Mouse (Mus musculus): Measurements from ENCODE around the gene Atp8b5. TPM values are rescaled to one million over a fixed set of nuclear protein-coding genes. Genes with fewer than 3 reads are reported as not detected.

Gene Atp8b5
- total and polyA plus RNA-seq, 2 experiments from 2014 or later = 0.44 to 2.4 TPM

DNA sequence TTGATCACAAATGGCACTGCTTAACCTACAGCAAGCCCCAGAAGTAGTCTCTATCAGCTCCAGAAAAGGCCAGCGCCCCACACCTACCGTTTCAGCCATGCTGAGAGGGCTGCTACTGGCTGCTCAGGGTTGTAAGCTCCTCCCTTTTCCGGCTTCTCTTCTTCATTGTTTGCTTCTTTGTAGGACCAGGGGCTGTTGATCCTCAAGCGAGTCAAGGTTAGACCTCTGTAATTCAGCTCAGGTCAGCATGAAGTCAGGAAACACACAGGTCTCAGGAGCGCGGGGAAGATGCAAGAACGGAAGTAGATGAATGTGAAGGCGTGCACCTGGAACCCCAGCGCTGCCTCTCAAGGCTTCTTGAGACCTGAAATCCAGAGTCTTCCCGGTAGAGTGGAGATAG lies 137.7 kb downstream of the Atp8b5 start:
- no peak overlapping the region for H3K4me2 ChIP-seq (ENCODE audit: low read depth, low read length)
- WGBS = 88% methylated on average over 10 of the region's 10 CpGs
- TF ChIP-seq CTCF (IDR thresholded peaks at IDR 0.05; ENCODE audit: low read depth) = no peak
- DNase-seq (ENCODE audit: low spot score) (no peak), ATAC-seq (no peak)
- 0 out of 2 replicates have a peak overlapping the region, but pooled peaks have one; percentile 97 for H3K27ac ChIP-seq
- H3K4me1 ChIP-seq (ENCODE audit: insufficient read depth, low read length) = peaks cover 21% of the 10 kb centered on the region; the same call in 1 of the 2 replicates
- no peak overlapping the region for H3K4me3 ChIP-seq (ENCODE audit: low read length)
- no peaks in the 10 kb centered on the region for H3K27me3 ChIP-seq (ENCODE audit: insufficient read depth, low read length)
- H3K9ac ChIP-seq (replicated peaks; ENCODE audit: low read length) = no peak overlapping the region
- no peaks in the 10 kb centered on the region for H3K36me3 ChIP-seq (ENCODE audit: insufficient read depth, low read length)
- no peaks in the 10 kb centered on the region for H3K9me3 ChIP-seq (ENCODE audit: low read length)

GRCm38 (mm10) chr4:43406162-43406971 lies 139.4 kb downstream of the Atp8b5 start:
- H3K36me3 ChIP-seq (ENCODE audit: insufficient read depth, low read length) = no peaks in the 10 kb centered on the region
- peak overlapping the region; percentile 74 for H3K4me2 ChIP-seq (ENCODE audit: low read depth, low read length)
- peak; percentile 97 for ATAC-seq
- 1% methylated on average over 28 of the region's 28 CpGs for WGBS
- peak overlapping the region; percentile 59 for H3K4me3 ChIP-seq (ENCODE audit: low read length)
- H3K9me3 ChIP-seq (ENCODE audit: low read length) = no peaks in the 10 kb centered on the region
- peak overlapping the region; percentile 97 for H3K27ac ChIP-seq
- peak; percentile 72 for TF ChIP-seq CTCF (IDR thresholded peaks at IDR 0.05; ENCODE audit: low read depth)
- peak; percentile 95 for DNase-seq (ENCODE audit: low spot score)
- H3K27me3 ChIP-seq (ENCODE audit: insufficient read depth, low read length) = no peaks in the 10 kb centered on the region
- peaks cover 21% of the 10 kb centered on the region; the same call in 1 of the 2 replicates for H3K4me1 ChIP-seq (ENCODE audit: insufficient read depth, low read length)
- H3K9ac ChIP-seq (replicated peaks; ENCODE audit: low read length) = peak overlapping the region; percentile 88

DNA sequence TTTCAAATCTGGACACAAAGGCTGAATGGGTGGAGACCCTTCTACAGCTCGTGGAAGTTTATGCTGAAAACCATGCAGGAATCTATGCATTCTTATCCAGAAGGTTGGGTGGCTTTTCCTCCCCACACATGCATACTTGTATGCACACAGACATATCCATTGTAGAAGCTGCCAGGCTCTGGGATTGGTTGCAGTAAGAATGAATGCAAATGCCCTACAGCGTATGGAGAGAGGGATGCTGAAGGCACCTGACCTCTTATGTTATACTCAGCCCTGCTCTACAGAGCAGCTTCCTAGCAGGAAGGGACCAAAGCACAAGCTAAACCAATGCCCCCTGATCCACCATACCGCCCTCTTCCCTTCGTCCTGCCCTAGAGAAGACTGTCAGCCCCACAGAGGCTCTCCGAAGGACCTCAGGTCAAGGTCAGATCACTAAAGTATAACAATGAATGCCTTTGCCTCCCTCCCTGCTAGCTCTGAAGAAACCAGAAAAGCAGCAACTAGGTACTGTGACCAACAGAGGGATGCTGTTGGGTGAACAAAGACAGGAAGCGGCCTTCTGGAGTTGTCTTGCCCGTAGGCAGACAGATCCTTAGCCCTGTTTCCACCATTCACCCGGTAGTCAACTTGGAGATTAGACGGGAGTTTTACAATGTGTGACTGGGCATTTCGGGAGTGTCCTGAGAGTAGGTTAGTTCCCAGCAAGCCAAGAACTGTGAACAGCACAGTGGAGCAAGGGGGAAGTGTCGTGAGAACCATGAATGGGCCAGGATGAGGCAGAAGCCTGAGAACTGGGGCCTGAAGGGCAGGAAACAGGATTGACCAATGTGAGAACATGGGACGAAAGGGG lies 140.3 kb downstream of the Atp8b5 start:
- WGBS = 57% methylated on average over 12 of the region's 12 CpGs
- peak; percentile 66 for DNase-seq (ENCODE audit: low spot score)
- H3K27me3 ChIP-seq (ENCODE audit: insufficient read depth, low read length) = no peaks in the 10 kb centered on the region

DNA sequence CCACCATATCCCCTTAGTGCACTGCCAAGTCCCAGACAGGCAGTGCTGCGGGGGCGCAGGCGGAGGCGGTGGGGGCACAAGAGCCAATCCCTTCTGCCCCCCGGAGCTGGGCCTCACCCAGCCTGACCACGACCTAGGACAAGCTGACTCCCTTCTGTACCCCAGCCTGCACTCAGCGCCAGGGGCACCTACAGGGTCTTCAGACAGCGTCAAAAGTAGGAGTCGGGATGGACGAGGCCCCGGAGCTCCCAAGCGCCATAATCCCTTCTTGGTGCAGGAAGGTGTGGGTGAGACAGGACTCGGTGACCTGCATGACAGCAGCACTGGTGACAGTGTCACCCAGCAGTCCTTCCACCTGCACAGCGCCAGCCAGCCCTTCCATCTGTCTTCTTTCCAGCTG lies 147.8 kb downstream of the Atp8b5 start:
- 88% methylated on average over 14 of the region's 14 CpGs for WGBS
- TF ChIP-seq CTCF (IDR thresholded peaks at IDR 0.05; ENCODE audit: low read depth) = no peak
- Histone ChIP-seq H3K4me2 (ENCODE audit: low read depth, low read length) (no peak overlapping the region), H3K4me1 (ENCODE audit: insufficient read depth, low read length) (no peaks in the 10 kb centered on the region), H3K27ac (no peak overlapping the region), H3K9ac (replicated peaks; ENCODE audit: low read length) (no peak overlapping the region), H3K9me3 (ENCODE audit: low read length) (no peaks in the 10 kb centered on the region), H3K4me3 (ENCODE audit: low read length) (no peak overlapping the region), H3K36me3 (ENCODE audit: insufficient read depth, low read length) (peaks cover 22% of the 10 kb centered on the region), H3K27me3 (ENCODE audit: insufficient read depth, low read length) (no peaks in the 10 kb centered on the region)
- no peak for DNase-seq (ENCODE audit: low spot score)
- ATAC-seq = no peak; the same call in 1 of the 2 replicates

More for the DNA sequence above, 140.3 kb downstream of the Atp8b5 start:
- H3K4me3 ChIP-seq (ENCODE audit: low read length) = peak overlapping the region; percentile 59
- H3K36me3 ChIP-seq (ENCODE audit: insufficient read depth, low read length) = no peaks in the 10 kb centered on the region
- peak; percentile 57 for ATAC-seq
- H3K9me3 ChIP-seq (ENCODE audit: low read length) = no peaks in the 10 kb centered on the region
- peak overlapping the region; percentile 88 for H3K9ac ChIP-seq (replicated peaks; ENCODE audit: low read length)
- H3K27ac ChIP-seq = peak overlapping the region; percentile 97
- no peak; the same call in 1 of the 2 replicates for TF ChIP-seq CTCF (IDR thresholded peaks at IDR 0.05; ENCODE audit: low read depth)
- H3K4me1 ChIP-seq (ENCODE audit: insufficient read depth, low read length) = peaks cover 21% of the 10 kb centered on the region; the same call in 1 of the 2 replicates
- H3K4me2 ChIP-seq (ENCODE audit: low read depth, low read length) = peak overlapping the region; percentile 74

DNA sequence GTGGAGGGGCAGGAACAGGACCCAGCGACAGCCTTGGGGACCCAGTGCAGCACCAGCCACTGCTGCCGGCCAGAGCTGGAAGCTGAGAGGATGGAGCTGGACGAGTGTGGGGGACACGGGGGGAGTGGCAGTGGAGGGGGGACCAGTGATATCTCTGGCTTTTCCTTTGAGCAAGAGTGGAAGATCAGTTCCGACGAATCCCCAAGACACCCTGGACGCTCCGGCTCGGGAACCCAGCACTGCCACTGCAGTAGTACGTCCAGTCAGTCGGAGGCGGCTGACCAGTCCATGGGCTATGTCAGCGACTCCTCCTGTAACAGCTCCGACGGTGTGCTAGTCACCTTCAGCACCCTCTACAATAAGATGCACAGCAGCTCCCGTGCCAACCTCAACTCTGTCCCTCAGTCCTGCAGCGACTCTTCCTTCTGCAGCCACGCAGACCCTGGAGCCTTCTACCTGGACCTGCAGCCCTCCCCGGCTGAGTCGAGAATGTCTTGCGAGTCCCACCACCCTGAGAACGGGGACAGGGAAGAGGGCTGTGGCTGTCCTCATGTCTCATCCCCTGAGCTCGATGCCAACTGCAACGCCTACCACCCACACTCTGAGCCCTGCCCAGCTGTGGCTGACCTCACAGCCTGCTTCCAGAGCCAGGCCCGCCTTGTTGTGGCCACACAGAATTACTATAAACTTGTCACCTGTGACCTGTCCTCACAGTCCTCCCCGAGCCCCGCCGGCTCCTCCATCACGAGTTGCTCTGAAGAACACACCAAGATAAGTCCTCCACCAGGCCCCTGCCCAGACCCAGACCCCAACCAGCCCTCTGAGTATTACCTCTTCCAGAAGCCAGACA lies 148.5 kb downstream of the Atp8b5 start:
- H3K4me3 ChIP-seq (ENCODE audit: low read length) = no peak overlapping the region
- H3K27me3 ChIP-seq (ENCODE audit: insufficient read depth, low read length) = no peaks in the 10 kb centered on the region
- WGBS = 90% methylated on average over 29 of the region's 29 CpGs
- H3K4me2 ChIP-seq (ENCODE audit: low read depth, low read length) = no peak overlapping the region
- no peak overlapping the region for H3K9ac ChIP-seq (replicated peaks; ENCODE audit: low read length)
- H3K36me3 ChIP-seq (ENCODE audit: insufficient read depth, low read length) = peaks cover 22% of the 10 kb centered on the region
- no peaks in the 10 kb centered on the region for H3K4me1 ChIP-seq (ENCODE audit: insufficient read depth, low read length)
- DNase-seq (ENCODE audit: low spot score) (no peak), ATAC-seq (peak; percentile 33; the same call in 1 of the 2 replicates)
- no peaks in the 10 kb centered on the region for H3K9me3 ChIP-seq (ENCODE audit: low read length)
- TF ChIP-seq CTCF (IDR thresholded peaks at IDR 0.05; ENCODE audit: low read depth) = no peak
- H3K27ac ChIP-seq = no peak overlapping the region

DNA sequence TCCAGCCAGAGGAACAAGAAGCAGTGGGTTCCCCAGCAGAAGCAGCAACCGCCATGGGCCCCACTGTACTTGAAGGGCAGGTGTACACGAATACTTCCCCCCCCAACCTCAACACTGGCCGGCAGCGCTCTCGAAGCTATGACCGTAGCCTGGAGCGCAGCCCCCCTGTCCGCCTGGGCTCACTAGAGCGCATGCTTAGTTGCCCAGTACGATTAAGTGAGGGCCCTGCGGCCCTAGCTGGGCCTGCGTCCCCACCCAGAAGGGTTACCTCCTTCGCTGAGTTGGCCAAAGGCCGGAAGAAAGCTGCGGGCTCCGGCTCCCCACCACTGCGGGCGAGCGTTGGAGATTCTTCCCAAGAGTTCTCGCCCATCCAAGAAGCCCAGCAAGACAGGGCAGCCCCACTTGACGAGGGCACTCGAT lies 149.1 kb downstream of the Atp8b5 start:
- H3K27me3 ChIP-seq (ENCODE audit: insufficient read depth, low read length) = no peaks in the 10 kb centered on the region
- H3K36me3 ChIP-seq (ENCODE audit: insufficient read depth, low read length) = peaks cover 22% of the 10 kb centered on the region
- ATAC-seq = no peak
- H3K27ac ChIP-seq = no peak overlapping the region
- no peaks in the 10 kb centered on the region for H3K9me3 ChIP-seq (ENCODE audit: low read length)
- no peak overlapping the region for H3K4me2 ChIP-seq (ENCODE audit: low read depth, low read length)
- H3K9ac ChIP-seq (replicated peaks; ENCODE audit: low read length) = no peak overlapping the region
- WGBS = 97% methylated on average over 22 of the region's 22 CpGs
- no peaks in the 10 kb centered on the region for H3K4me1 ChIP-seq (ENCODE audit: insufficient read depth, low read length)
- no peak for TF ChIP-seq CTCF (IDR thresholded peaks at IDR 0.05; ENCODE audit: low read depth)
- no peak overlapping the region for H3K4me3 ChIP-seq (ENCODE audit: low read length)
- no peak for DNase-seq (ENCODE audit: low spot score)
